Mouse (Mus musculus) midbrain, embryonic 14.5 days (tissue): ENCODE results near the gene Eya4. TPM values are rescaled to one million over a fixed set of nuclear protein-coding genes. Genes with fewer than 3 reads are reported as not detected.

Experiments
- ATAC-seq: fragments of 200-750 bp; cut with Nextera tagmentation; 2 replicates; pipeline ENCODE4 v1.8.0; 2017; ENCODE audit warnings: moderate number of reproducible peaks, moderate library complexity; ENCODE audit not compliant: low FRiP score, low TSS enrichment
- DNase-seq: peaks from one replicate; pipeline ENCODE4 v3.0.0-alpha.2; 2015
- H3K27ac ChIP-seq: fragments of 300-500 bp; sonication (generic); replicated peaks from 2 replicates; pipeline ENCODE4 v1.5.1; 2014; ENCODE audit warnings: mild to moderate bottlenecking, low read depth, low read length, moderate library complexity
- H3K27me3 ChIP-seq: fragments of 300-500 bp; sonication (generic); 2 replicates; pipeline ENCODE4 v1.6.1; 2014; ENCODE audit warnings: low read length, control low read depth, mixed read lengths; ENCODE audit not compliant: control insufficient read depth, insufficient read depth
- H3K36me3 ChIP-seq: fragments of 300-500 bp; sonication (generic); 2 replicates; pipeline ENCODE4 v1.6.1; 2014; ENCODE audit warnings: low read length, control low read depth; ENCODE audit not compliant: control insufficient read depth, insufficient read depth
- H3K4me1 ChIP-seq: fragments of 300-500 bp; sonication (generic); 2 replicates; pipeline ENCODE4 v1.6.1; 2014; ENCODE audit warnings: mild to moderate bottlenecking, antibody characterized with exemption, low read length, control low read depth; ENCODE audit not compliant: control insufficient read depth, insufficient read depth
- H3K4me2 ChIP-seq: fragments of 300-500 bp; sonication (generic); 2 replicates; pipeline ENCODE4 v1.6.1; 2014; ENCODE audit warnings: mild to moderate bottlenecking, low read length, moderate library complexity
- H3K4me3 ChIP-seq: fragments of 300-500 bp; sonication (generic); replicated peaks from 2 replicates; pipeline ENCODE4 v1.5.1; 2014; ENCODE audit warnings: low read depth, low read length
- H3K9ac ChIP-seq: fragments of 300-500 bp; sonication (generic); replicated peaks from 2 replicates; pipeline ENCODE4 v1.6.1; 2014; ENCODE audit warnings: mild to moderate bottlenecking, low read length, moderate library complexity
- H3K9me3 ChIP-seq: fragments of 300-500 bp; sonication (generic); 2 replicates; pipeline ENCODE4 v1.6.1; 2016; ENCODE audit warnings: low read length, control low read depth, mixed read lengths; ENCODE audit not compliant: control insufficient read depth
- WGBS: fragments of 180-500 bp; shearing (Covaris S2); extraction: QIAGEN DNeasy Blood & Tissue Kit; methylation state at CpG from one replicate; pipeline ENCODE4 v1.1.7; 2014; 5-methylcytosine and 5-hydroxymethylcytosine counted together
- polyA plus RNA-seq: library from polyadenylated mRNA; unstranded; fragments of >200 nt; fragmentation: Nextera tagmentation; extraction: Ambion mirVana; gene quantifications from 2 replicates; pipeline ENCODE4 v1.2.1, GENCODE M21; 2014

The Eya4 gene
- polyA plus RNA-seq, 1 experiment from 2014 or later: 0.55 TPM

GRCm38 (mm10) chr10:23053379-23053915, 297.1 kb downstream of the Eya4 start:
- H3K36me3 ChIP-seq: no peaks in the 10 kb centered on the region
- no peak overlapping the region for H3K27ac ChIP-seq
- H3K27me3 ChIP-seq: no peaks in the 10 kb centered on the region
- WGBS: 68% methylated on average over 8 of the region's 8 CpGs
- H3K4me2 ChIP-seq: no peak overlapping the region
- no peak overlapping the region for H3K9ac ChIP-seq
- ATAC-seq: no peak
- no peak for DNase-seq
- no peaks in the 10 kb centered on the region for H3K4me1 ChIP-seq
- no peak overlapping the region for H3K4me3 ChIP-seq
- H3K9me3 ChIP-seq: no peaks in the 10 kb centered on the region
